Mouse (Mus musculus) cerebellum, postnatal 36 days (tissue): Measurements from ENCODE around the gene Gpr146.
"Not testable (repeated sequence)": the region's sequence is repeated elsewhere in the genome, so short reads cannot be mapped to it uniquely, and the experiment has no call there.

ENCODE experiments used
- DNase-seq, 2 experiments: peaks; one replicate each; pipeline ENCODE4 v3.0.0; 2021 to 2022; ENCODE audit warnings: mixed read lengths in 2 of 2

The Gpr146 gene

DNA sequence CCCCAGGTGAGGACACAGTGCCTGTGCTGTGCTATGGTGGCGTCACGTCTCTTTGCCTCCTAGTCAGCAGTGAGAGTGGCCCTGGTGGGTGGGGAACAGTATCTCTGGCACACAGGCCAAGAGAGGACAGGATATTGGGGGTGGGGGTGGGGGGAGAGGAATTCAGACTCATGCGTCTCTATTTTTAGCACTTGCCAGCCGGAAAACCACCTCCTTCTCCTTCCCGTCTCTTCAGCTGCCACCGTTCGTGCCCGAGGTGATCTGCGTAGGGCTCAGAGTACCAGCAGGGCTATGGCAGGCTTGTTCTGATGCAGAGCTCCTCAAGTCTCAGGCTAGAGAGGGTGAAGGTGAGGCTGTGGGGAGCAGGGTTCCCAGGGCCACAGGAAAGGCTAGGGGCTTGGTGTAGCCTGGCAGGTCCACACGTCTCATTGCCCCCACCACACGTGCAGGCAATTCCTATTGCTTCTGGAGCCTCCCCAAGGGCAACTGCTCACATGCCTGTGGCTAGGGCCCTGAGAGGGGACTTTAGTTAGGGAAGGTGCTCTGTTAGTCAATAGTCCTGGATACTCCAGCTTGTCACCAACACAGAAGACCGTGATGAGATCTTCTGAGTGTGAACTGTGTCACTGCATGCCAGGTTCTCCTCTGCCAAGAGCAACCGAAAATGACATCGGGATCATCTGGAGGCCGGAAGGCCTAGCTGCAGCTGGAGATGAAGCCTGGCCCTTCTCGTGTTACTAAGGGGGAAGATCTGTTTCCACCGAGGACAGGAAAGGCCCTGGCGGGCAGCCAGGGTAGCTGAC, at the start of gene Gpr146:
Gene Gpr146, plus strand, starts transcription at position 230 of the 803 bp plus-strand sequence.
- DNase-seq: no peak

- no peak for DNase-seq
These were observed 46.7 kb upstream of the Gpr146 start for GRCm38 (mm10) chr5:139330766-139331165.

DNA sequence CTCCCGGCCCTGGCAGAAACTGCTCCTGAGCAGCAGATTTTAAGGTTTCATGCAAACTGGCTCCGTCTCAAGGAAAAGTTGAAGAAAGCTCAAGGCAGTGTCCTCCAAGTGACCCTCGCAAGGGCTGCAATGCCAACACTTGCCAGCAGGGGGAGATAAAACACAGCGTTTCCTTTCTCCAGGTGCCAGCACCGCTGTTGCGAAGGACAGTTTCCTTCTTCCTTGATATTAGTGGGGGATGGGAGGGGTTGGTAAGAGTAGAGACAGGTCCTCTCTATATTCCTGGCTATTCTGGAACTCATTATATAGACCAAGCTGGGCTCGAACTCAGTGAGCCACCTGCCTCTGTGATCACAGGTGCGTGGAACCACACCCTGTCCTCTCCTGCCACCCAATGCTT, 45.8 kb upstream of the Gpr146 start:
- DNase-seq: peak; percentile 84 to 87

DNA sequence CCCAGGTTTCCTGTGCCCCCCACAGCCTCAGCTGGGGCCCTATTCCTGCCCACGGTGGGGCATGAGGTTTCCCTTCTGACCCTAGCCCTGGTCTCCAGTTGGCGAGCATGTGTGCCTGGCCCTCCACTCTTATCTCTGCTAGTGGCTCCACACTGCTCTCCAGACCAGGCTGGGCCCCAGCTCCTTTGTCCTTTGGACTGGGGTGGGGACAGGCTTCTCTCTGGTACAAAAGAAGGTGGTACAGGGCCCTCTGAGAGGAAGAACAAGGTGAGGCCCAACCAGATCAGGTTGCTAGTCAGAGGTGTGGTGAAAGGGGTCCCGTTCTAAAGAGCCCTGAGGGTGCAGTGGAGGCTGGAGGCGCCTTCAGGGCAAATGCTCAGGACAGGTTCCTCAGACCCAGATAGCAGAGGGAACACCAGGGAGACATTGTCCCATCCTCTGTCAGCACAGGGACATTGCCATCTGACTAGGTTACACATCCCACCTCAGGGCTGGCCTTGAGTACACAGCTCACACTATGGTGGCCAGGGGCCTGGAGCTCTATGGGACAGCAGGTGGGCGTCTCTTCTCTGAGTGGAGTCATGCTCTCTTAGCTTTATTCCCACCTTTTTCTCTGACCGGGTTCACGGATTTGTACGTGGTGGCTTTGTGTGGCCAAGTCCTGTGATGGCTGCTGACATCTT, 44.8 kb upstream of the Gpr146 start:
- no peak for DNase-seq

GRCm38 (mm10) chr5:139333301-139334013, 44.0 kb upstream of the Gpr146 start:
- no peak for DNase-seq

DNA sequence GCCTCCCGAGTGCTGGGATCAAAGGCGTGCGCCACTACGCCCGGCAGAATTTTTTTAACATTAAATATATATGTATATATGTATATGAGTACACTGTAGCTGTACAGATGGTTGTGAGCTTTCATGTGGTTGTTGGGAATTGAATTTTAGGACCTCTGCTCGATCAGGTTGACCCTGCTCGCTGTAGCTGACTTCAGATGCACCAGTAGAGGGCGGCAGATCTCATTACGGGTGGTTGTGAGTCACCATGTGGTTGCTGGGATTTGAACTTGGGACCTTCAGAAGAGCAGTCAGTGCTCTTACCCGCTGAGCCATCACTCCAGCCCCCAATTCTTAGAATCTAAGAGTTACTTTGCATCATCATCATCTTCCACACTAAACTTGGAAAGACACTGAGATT, 43.1 kb upstream of the Gpr146 start:
- DNase-seq: not testable (repeated sequence)

- DNase-seq: no peak
These were observed 41.9 kb upstream of the Gpr146 start for GRCm38 (mm10) chr5:139335634-139336033.

DNA sequence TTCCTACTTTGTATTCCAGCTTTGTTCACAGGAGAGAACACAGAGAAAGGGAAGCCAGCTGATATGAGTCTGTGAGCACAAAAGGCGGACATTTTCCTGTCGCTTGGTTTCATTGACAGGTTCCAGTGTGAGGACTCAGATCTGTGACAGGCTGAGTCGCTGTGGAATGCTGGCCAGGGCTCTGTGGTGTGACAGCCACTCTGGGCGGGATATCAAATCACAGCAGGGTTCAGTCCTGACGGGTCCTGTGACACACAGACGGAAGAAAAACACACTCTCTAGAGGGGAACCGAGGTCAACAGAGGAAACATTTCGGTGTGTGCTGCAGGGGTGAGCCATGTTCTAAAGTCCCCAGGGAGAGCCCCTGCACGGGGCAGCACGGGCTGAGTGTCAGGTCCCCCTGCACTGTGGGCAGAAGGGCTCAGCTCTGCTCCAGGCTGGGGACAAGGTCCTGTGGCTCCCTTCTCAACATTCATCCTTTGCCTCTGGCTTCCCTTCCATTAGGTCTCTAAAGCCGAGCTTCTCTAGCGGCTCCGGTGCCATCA, 39.6 kb upstream of the Gpr146 start:
- peak; percentile 88 to 90 for DNase-seq

GRCm38 (mm10) chr5:139338403-139338802, 39.1 kb upstream of the Gpr146 start:
- DNase-seq: peak; percentile 45 to 57

DNA sequence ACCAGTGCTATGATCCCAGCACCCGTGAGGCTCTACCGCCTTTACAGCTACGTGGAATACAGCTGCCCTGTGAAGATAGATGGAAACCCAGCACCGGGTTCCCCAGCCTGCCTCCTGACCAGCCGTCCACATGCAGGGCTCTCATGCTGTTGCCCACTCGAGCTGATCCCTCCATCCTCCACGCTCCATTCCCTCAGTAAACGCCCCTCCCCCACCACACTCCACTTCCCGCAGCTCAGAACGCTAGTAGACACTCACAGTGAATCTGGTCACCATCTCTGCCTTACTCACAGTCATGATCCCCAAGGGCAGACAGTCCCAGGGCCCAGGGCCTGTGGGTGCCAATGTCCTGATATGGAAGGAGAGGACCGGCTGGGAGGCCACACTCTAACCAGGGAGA, 38.6 kb upstream of the Gpr146 start:
- peak in 1 of 2 experiments; percentile 20 for DNase-seq

- DNase-seq: peak; percentile 70 to 79
These were observed 33.3 kb upstream of the Gpr146 start for GRCm38 (mm10) chr5:139344021-139344686.

GRCm38 (mm10) chr5:139344687-139345363, 32.7 kb upstream of the Gpr146 start:
- peak; percentile 88 to 92 for DNase-seq

DNA sequence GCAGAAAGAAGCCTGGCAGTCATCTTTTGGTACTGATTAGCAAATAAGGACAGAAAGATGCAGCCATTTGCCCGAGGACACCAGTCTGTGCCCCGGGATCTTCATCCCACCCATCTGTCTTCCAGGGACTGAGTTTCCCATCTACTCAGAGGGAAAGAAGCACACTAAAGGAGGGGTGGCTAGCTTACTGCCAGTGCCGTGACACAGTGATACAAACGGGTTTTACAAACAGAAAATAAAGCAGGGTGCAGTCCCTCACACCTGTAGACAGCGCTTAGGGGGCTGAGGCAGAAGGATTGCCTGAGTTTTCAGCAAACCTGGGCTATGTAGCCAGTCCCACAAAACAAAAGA, 32.2 kb upstream of the Gpr146 start:
- DNase-seq: no peak

DNA sequence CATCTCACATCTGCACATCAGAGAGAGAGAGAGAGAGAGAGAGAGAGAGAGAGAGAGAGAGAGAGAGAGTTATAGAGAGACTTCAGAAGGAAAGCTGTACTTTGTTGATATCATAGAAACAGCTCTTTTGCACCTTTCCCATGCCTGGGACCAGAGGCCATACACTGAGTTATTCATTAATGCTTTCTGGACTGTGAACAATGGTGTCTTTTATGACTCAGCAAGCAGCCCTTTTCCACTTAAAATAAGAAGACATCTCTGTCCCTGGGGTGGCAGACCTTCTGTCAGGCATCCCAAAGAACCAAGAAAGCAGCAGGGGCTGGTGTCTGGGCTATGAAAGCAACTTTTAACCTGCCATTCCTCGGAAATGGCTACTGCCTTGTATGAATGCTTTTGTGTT, 30.3 kb upstream of the Gpr146 start:
- no peak for DNase-seq

- DNase-seq: no peak
These were observed 27.8 kb upstream of the Gpr146 start for GRCm38 (mm10) chr5:139349713-139350112.

DNA sequence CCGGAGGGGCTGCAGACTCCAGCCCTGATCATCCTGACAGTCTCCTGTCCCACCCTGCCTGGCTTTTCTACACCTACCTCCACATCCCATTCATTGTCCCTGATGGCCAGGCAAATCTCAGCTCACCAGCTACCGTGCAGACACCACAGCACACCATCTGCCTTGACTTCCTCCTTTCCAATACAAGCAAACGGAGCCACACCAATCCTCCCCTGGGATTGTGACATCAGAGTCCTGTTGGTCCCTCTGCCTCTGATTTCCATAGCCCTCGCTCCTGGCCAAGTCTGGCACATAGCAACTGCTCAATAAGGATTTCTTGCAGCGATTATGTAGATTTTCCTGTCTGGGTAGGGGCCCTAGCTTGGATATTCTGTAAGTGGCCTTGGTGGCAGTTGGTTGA, 26.4 kb upstream of the Gpr146 start, which contains the start of gene Cox19:
Gene Cox19, minus strand, starts transcription at position 285 of the 400 bp plus-strand sequence.
- DNase-seq: no peak

- DNase-seq: no peak
These were observed 25.9 kb upstream of the Gpr146 start for GRCm38 (mm10) chr5:139351628-139352027.

- no peak for DNase-seq
These were observed 25.2 kb upstream of the Gpr146 start, which contains the start of gene Cyp2w1 for GRCm38 (mm10) chr5:139352317-139352716. Gene Cyp2w1 (plus strand): TSS chr5:139352617.

- DNase-seq: no peak
These were observed 24.0 kb upstream of the Gpr146 start for GRCm38 (mm10) chr5:139353496-139353895.

- DNase-seq: no peak
These were observed 23.6 kb upstream of the Gpr146 start for GRCm38 (mm10) chr5:139353946-139354345.

DNA sequence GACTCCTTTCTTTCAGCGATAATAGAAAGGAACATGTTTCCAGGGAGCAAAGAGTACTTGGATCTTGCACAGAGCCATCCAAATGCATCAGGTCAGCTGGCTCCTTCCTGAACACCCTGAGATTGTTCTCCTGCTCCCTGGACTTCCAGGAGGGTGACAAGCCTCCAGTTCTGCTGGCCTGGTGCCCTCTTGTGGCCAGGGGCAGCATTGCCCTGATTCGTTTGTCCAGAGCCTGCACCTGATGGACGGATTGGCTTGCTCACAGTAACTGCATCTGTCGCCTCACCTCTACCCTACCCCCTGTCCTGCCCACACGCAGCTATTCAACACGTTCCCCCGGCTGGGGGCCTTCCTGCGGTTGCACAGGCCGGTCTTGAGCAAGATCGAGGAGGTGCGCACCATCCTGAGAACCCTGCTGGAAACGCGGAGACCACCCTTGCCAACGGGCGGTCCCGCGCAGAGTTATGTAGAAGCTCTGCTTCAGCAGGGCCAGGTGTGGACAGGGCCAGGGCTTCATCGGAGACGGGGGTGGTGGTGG, 22.2 kb upstream of the Gpr146 start:
- peak; percentile 91 for DNase-seq

DNA sequence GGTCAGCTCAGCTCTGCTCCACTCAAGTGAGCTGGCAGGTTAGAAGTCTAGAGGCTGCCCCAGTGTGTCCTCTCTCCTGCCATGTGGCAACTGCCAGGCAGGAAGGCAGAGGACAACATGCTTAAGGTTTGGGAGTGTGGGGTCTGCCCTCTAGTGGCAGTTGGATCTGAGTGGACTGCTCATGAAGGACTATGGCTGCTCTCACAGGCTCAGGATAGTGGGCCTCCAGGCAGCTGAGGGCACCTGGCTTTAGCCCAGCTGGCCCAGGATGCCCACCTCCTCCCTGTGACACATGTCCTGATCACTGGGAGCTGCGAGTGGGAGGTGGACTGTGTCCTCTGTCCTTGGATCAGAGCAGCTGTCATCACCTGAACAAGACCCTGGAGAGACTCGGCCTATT, 18.8 kb upstream of the Gpr146 start:
- DNase-seq: peak; percentile 53 to 59
